Mouse (Mus musculus): Measurements from ENCODE around the gene 2310022A10Rik. TPM values are rescaled to one million over a fixed set of nuclear protein-coding genes. Genes with fewer than 3 reads are reported as not detected.
A peak's percentile ranks its signal among the peaks of the same experiment; 100 is the strongest.

The 2310022A10Rik gene
- polyA plus RNA-seq, 1 experiment from 2014 or later: 34.7 TPM

- no peak overlapping the region for H3K27ac ChIP-seq
- WGBS: 24% methylated on average over 10 of the region's 10 CpGs
- H3K27me3 ChIP-seq: no peaks in the 10 kb centered on the region
- no peak overlapping the region for H3K4me3 ChIP-seq (replicated peaks)
- H3K4me2 ChIP-seq: no peak overlapping the region
- ATAC-seq (ENCODE audit: insufficient number of reproducible peaks, insufficient read depth, low FRiP score, low TSS enrichment, low read depth): peak; percentile 46; the same call in 1 of the 2 replicates
- H3K4me1 ChIP-seq (replicated peaks): no peaks in the 10 kb centered on the region
- H3K9ac ChIP-seq (replicated peaks): no peak overlapping the region
- H3K36me3 ChIP-seq: peaks cover 24% of the 10 kb centered on the region
- no peaks in the 10 kb centered on the region for H3K9me3 ChIP-seq
Observed at GRCm38 (mm10) chr7:27526039-27526827, 26.8 kb upstream of the 2310022A10Rik start.

- peaks cover 49% of the 10 kb centered on the region for H3K36me3 ChIP-seq
- no peak for ATAC-seq (ENCODE audit: insufficient number of reproducible peaks, insufficient read depth, low FRiP score, low TSS enrichment, low read depth)
- WGBS: 81% methylated on average over 21 of the region's 21 CpGs
- no peaks in the 10 kb centered on the region for H3K9me3 ChIP-seq
- H3K4me2 ChIP-seq: no peak overlapping the region
- H3K27ac ChIP-seq: no peak overlapping the region
- H3K9ac ChIP-seq (replicated peaks): no peak overlapping the region
- H3K27me3 ChIP-seq: no peaks in the 10 kb centered on the region
- no peak overlapping the region for H3K4me3 ChIP-seq (replicated peaks)
- H3K4me1 ChIP-seq (replicated peaks): no peaks in the 10 kb centered on the region
Observed at GRCm38 (mm10) chr7:27529070-27529469, 24.0 kb upstream of the 2310022A10Rik start.

GRCm38 (mm10) chr7:27530937-27531336, 22.1 kb upstream of the 2310022A10Rik start:
- Histone ChIP-seq H3K4me3 (replicated peaks) (no peak overlapping the region), H3K9me3 (no peaks in the 10 kb centered on the region), H3K9ac (replicated peaks) (no peak overlapping the region), H3K4me1 (replicated peaks) (no peaks in the 10 kb centered on the region), H3K4me2 (no peak overlapping the region), H3K36me3 (peaks cover 66% of the 10 kb centered on the region), H3K27ac (no peak overlapping the region), H3K27me3 (no peaks in the 10 kb centered on the region)
- 67% methylated on average over 3 of the region's 3 CpGs for WGBS
- ATAC-seq (ENCODE audit: insufficient number of reproducible peaks, insufficient read depth, low FRiP score, low TSS enrichment, low read depth): no peak

GRCm38 (mm10) chr7:27531707-27532106, 21.3 kb upstream of the 2310022A10Rik start:
- no peak overlapping the region for H3K4me3 ChIP-seq (replicated peaks)
- no peak overlapping the region for H3K27ac ChIP-seq
- no peaks in the 10 kb centered on the region for H3K4me1 ChIP-seq (replicated peaks)
- H3K4me2 ChIP-seq: no peak overlapping the region
- H3K36me3 ChIP-seq: peaks cover 74% of the 10 kb centered on the region
- ATAC-seq (ENCODE audit: insufficient number of reproducible peaks, insufficient read depth, low FRiP score, low TSS enrichment, low read depth): no peak
- H3K9me3 ChIP-seq: no peaks in the 10 kb centered on the region
- 87% methylated on average over 10 of the region's 10 CpGs for WGBS
- H3K9ac ChIP-seq (replicated peaks): no peak overlapping the region
- H3K27me3 ChIP-seq: no peaks in the 10 kb centered on the region

- Histone ChIP-seq H3K27me3 (no peaks in the 10 kb centered on the region), H3K9ac (replicated peaks) (no peak overlapping the region), H3K27ac (no peak overlapping the region), H3K36me3 (peaks cover 82% of the 10 kb centered on the region), H3K4me3 (replicated peaks) (no peak overlapping the region), H3K9me3 (no peaks in the 10 kb centered on the region), H3K4me1 (replicated peaks) (no peaks in the 10 kb centered on the region), H3K4me2 (no peak overlapping the region)
- WGBS: 95% methylated on average over 9 of the region's 9 CpGs
- ATAC-seq (ENCODE audit: insufficient number of reproducible peaks, insufficient read depth, low FRiP score, low TSS enrichment, low read depth): no peak
Observed at GRCm38 (mm10) chr7:27532480-27533050, 20.5 kb upstream of the 2310022A10Rik start.

- peaks cover 93% of the 10 kb centered on the region for H3K36me3 ChIP-seq
- H3K9me3 ChIP-seq: no peaks in the 10 kb centered on the region
- no peak overlapping the region for H3K4me3 ChIP-seq (replicated peaks)
- no peaks in the 10 kb centered on the region for H3K4me1 ChIP-seq (replicated peaks)
- ATAC-seq (ENCODE audit: insufficient number of reproducible peaks, insufficient read depth, low FRiP score, low TSS enrichment, low read depth): no peak
- no peak overlapping the region for H3K9ac ChIP-seq (replicated peaks)
- H3K4me2 ChIP-seq: no peak overlapping the region
- no peak overlapping the region for H3K27ac ChIP-seq
- no peaks in the 10 kb centered on the region for H3K27me3 ChIP-seq
- 83% methylated on average over 2 of the region's 2 CpGs for WGBS
Observed at GRCm38 (mm10) chr7:27535386-27535785, 17.6 kb upstream of the 2310022A10Rik start.

- H3K9ac ChIP-seq (replicated peaks): no peak overlapping the region
- no peaks in the 10 kb centered on the region for H3K27me3 ChIP-seq
- no peak overlapping the region for H3K4me3 ChIP-seq (replicated peaks)
- H3K27ac ChIP-seq: no peak overlapping the region
- no peaks in the 10 kb centered on the region for H3K9me3 ChIP-seq
- H3K36me3 ChIP-seq: peaks cover 92% of the 10 kb centered on the region
- H3K4me2 ChIP-seq: no peak overlapping the region
- ATAC-seq (ENCODE audit: insufficient number of reproducible peaks, insufficient read depth, low FRiP score, low TSS enrichment, low read depth): no peak
- 0 out of 2 replicates have a peak, but pooled peaks cover 2% of the 10 kb centered on the region for H3K4me1 ChIP-seq (replicated peaks)
- 90% methylated on average over 6 of the region's 6 CpGs for WGBS
Observed at GRCm38 (mm10) chr7:27536618-27537017, 16.4 kb upstream of the 2310022A10Rik start.

- Histone ChIP-seq H3K4me2 (no peak overlapping the region), H3K4me1 (replicated peaks) (peaks cover 8% of the 10 kb centered on the region), H3K27ac (no peak overlapping the region), H3K9me3 (no peaks in the 10 kb centered on the region), H3K4me3 (replicated peaks) (no peak overlapping the region), H3K27me3 (no peaks in the 10 kb centered on the region), H3K9ac (replicated peaks) (no peak overlapping the region), H3K36me3 (peaks cover 78% of the 10 kb centered on the region)
- no peak for ATAC-seq (ENCODE audit: insufficient number of reproducible peaks, insufficient read depth, low FRiP score, low TSS enrichment, low read depth)
- WGBS: 78% methylated on average over 8 of the region's 8 CpGs
Observed at GRCm38 (mm10) chr7:27537998-27538397, 15.0 kb upstream of the 2310022A10Rik start.

- Histone ChIP-seq H3K4me1 (replicated peaks) (peaks cover 8% of the 10 kb centered on the region), H3K36me3 (peaks cover 71% of the 10 kb centered on the region), H3K27ac (no peak overlapping the region), H3K4me3 (replicated peaks) (no peak overlapping the region), H3K9ac (replicated peaks) (no peak overlapping the region), H3K4me2 (no peak overlapping the region), H3K27me3 (no peaks in the 10 kb centered on the region), H3K9me3 (no peaks in the 10 kb centered on the region)
- 88% methylated on average over 2 of the region's 2 CpGs for WGBS
- no peak for ATAC-seq (ENCODE audit: insufficient number of reproducible peaks, insufficient read depth, low FRiP score, low TSS enrichment, low read depth)
Observed at GRCm38 (mm10) chr7:27538797-27539196, 14.2 kb upstream of the 2310022A10Rik start.

- 79% methylated on average over 2 of the region's 2 CpGs for WGBS
- Histone ChIP-seq H3K9me3 (no peaks in the 10 kb centered on the region), H3K9ac (replicated peaks) (no peak overlapping the region), H3K4me2 (no peak overlapping the region), H3K4me3 (replicated peaks) (no peak overlapping the region), H3K27me3 (no peaks in the 10 kb centered on the region), H3K36me3 (peaks cover 57% of the 10 kb centered on the region), H3K4me1 (replicated peaks) (peaks cover 8% of the 10 kb centered on the region), H3K27ac (no peak overlapping the region)
- ATAC-seq (ENCODE audit: insufficient number of reproducible peaks, insufficient read depth, low FRiP score, low TSS enrichment, low read depth): no peak
Observed at GRCm38 (mm10) chr7:27540521-27540920, 12.5 kb upstream of the 2310022A10Rik start.

- Histone ChIP-seq H3K4me2 (no peak overlapping the region), H3K9ac (replicated peaks) (no peak overlapping the region), H3K4me3 (replicated peaks) (no peak overlapping the region), H3K9me3 (no peaks in the 10 kb centered on the region), H3K4me1 (replicated peaks) (peaks cover 8% of the 10 kb centered on the region), H3K36me3 (peaks cover 53% of the 10 kb centered on the region), H3K27ac (no peak overlapping the region), H3K27me3 (no peaks in the 10 kb centered on the region)
- 83% methylated on average over 6 of the region's 6 CpGs for WGBS
- no peak for ATAC-seq (ENCODE audit: insufficient number of reproducible peaks, insufficient read depth, low FRiP score, low TSS enrichment, low read depth)
Observed at GRCm38 (mm10) chr7:27540935-27541334, 12.1 kb upstream of the 2310022A10Rik start.

All from limb, embryonic 12.5 days (tissue).